Mouse (Mus musculus) heart, embryonic 10.5 days (tissue): ENCODE measurements around the gene Eogt. TPM values are rescaled to one million over a fixed set of nuclear protein-coding genes. Genes with fewer than 3 reads are reported as not detected.

Experiments used
- DNase-seq: peaks from one replicate; pipeline ENCODE4 v3.0.0-alpha.2; 2017; ENCODE audit warnings: low spot score
- H3K27ac ChIP-seq: fragments of 300-500 bp; sonication (generic); 2 replicates; pipeline ENCODE4 v1.5.1; 2016; ENCODE audit warnings: mild to moderate bottlenecking
- H3K27me3 ChIP-seq: fragments of 300-500 bp; sonication (generic); 2 replicates; pipeline ENCODE4 v1.6.1; 2016; ENCODE audit warnings: mild to moderate bottlenecking; ENCODE audit not compliant: poor library complexity, insufficient read depth, severe bottlenecking
- H3K36me3 ChIP-seq: fragments of 300-500 bp; sonication (generic); 2 replicates; pipeline ENCODE4 v1.6.1; 2016; ENCODE audit warnings: mild to moderate bottlenecking, moderate library complexity
- H3K4me1 ChIP-seq: fragments of 300-500 bp; sonication (generic); 2 replicates; pipeline ENCODE4 v1.6.1; 2016; ENCODE audit warnings: mild to moderate bottlenecking
- H3K4me3 ChIP-seq: fragments of 300-500 bp; sonication (generic); 2 replicates; pipeline ENCODE4 v1.5.1; 2016; ENCODE audit warnings: mild to moderate bottlenecking, moderate library complexity
- H3K9me3 ChIP-seq: fragments of 300-500 bp; sonication (generic); 2 replicates; pipeline ENCODE4 v1.6.1; 2016; ENCODE audit warnings: mild to moderate bottlenecking, moderate library complexity
- WGBS: fragments of 180-500 bp; shearing (Covaris S2); methylation state at CpG from one replicate; pipeline ENCODE4 v1.1.7; 2016; 5-methylcytosine and 5-hydroxymethylcytosine counted together
- polyA plus RNA-seq: library from polyadenylated mRNA; unstranded; fragments of >200 nt; fragmentation: Nextera tagmentation; extraction: Ambion mirVana; gene quantifications from 2 replicates; pipeline ENCODE4 v1.2.1, GENCODE M21; 2016

The Eogt gene
- 11.2 and 14.9 TPM in 2 replicates for polyA plus RNA-seq

GRCm38 (mm10) chr6:97148383-97149251, at the start of gene Eogt:
Gene Eogt, minus strand, starts transcription at chr6:97149182.
- Histone ChIP-seq H3K36me3 (peaks cover 8% of the 10 kb centered on the region; the same call in 1 of the 2 replicates), H3K9me3 (no peaks in the 10 kb centered on the region), H3K4me3 (peak within 1 kb of the TSS; percentile 81), H3K27me3 (no peaks in the 10 kb centered on the region), H3K4me1 (peaks cover 30% of the 10 kb centered on the region), H3K27ac (peak within 1 kb of the TSS; percentile 93)
- under 1% methylated on average over 55 of the region's 56 CpGs for WGBS
- DNase-seq, result peak; percentile 92

GRCm38 (mm10) chr6:97179367-97179828, 30.4 kb upstream of the Eogt start:
- no peaks in the 10 kb centered on the region for H3K9me3 ChIP-seq
- H3K4me1 ChIP-seq, result peaks cover 23% of the 10 kb centered on the region
- DNase-seq, result peak; percentile 76
- H3K27ac ChIP-seq, result peak overlapping the region; percentile 95
- no peaks in the 10 kb centered on the region for H3K27me3 ChIP-seq
- WGBS, result 7% methylated on average over 11 of the region's 11 CpGs
- peaks cover 34% of the 10 kb centered on the region for H3K36me3 ChIP-seq
- peak overlapping the region; percentile 93 for H3K4me3 ChIP-seq

DNA sequence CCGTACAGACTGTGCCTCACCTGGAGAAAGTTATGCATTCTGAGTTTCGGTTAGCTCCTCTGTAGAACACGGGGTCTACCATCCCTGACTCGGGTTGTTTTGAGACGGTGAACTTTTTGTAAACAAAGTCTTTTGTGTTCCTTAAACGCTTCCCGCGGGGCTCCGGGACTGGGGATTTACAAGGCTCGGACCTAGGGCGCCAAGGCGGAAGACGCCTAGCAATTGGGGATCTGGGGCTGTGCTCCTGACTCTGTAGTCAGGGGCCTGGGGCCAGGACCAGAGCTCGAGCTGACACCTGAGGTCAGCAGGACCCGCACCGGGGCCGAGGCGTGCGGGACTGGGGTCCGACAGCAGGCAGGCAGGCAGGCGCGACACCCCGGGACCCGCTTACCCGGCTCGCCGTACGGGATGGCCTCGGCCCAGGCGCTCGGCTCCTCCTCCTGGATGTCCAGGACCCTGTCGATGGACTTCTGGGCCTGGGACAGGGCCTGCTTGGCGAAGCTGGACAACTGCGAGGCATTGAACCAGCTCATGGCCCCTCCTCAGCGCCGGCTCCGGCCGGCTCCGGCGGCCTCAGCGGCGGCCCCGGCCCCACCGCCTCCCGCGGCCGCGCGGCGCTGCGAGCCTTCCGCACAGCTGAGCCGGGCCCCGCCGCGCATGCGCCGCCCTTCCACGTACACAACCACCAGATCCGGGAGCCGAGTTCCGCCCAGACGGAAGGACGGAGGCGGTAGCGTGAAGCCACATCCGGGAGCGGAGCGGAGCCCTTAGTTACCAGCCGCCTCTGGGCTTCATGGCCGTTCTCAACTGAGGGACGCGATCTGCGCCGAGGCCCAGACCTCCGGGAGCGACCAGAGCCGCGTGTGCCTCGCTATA, 29.7 kb upstream of the Eogt start, which contains the start of gene Tmf1:
Gene Tmf1 (minus strand): TSS at position 632 of the 876 bp plus-strand sequence.
- Histone ChIP-seq H3K36me3 (peaks cover 31% of the 10 kb centered on the region), H3K27ac (peak within 1 kb of the TSS; percentile 95), H3K4me1 (peaks cover 23% of the 10 kb centered on the region), H3K4me3 (peak within 1 kb of the TSS; percentile 93), H3K9me3 (no peaks in the 10 kb centered on the region), H3K27me3 (no peaks in the 10 kb centered on the region)
- 1% methylated on average over 80 of the region's 80 CpGs for WGBS
- DNase-seq, result peak; percentile 97

- Histone ChIP-seq H3K36me3 (peaks cover 41% of the 10 kb centered on the region), H3K4me1 (peaks cover 20% of the 10 kb centered on the region), H3K27ac (no peak overlapping the region), H3K4me3 (no peak overlapping the region), H3K27me3 (no peaks in the 10 kb centered on the region), H3K9me3 (no peaks in the 10 kb centered on the region)
- no peak for DNase-seq
- whole genome bisulfite sequencing, result 81% methylated on average over 11 of the region's 11 CpGs
Observed at GRCm38 (mm10) chr6:97175716-97176115, 26.7 kb upstream of the Eogt start.

DNA sequence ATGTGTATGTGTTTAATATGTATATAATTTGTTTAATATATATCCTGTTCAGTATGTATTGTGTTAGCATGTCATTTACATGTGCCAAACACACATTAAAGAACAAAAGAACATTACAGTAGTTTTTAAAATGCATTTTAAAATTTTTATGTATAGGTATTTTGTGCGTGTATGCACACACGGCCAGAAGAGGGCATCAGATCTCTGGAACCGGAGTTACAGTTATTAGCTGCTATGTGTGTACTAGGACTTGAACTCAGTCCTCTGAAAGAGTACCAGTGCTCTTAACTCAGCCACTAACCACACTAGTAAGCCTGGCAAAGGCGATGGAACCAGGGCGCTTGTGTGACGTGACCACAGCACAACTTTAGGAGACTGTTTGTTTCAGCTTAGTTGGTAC, 1.2 kb upstream of the Eogt start:
- no peak for DNase-seq

DNA sequence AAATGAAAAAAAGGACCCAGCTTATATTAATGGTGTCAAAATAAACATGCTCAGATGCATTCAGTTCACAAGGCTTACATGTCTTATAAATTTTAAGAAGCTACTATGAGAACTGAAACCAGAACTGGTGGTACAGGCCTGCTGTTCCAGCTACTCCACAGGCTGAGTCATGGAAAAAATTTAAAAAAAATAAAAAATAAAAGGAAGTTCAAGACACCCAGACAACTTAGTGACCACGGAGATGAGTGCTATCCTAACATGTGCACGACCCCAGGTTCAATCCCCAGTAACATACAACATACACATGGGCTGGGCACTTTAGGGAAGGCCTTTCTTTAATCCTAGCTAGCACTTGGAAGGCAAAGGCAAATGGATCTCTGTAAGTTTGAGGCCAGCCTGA, 739 bp upstream of the Eogt start:
- Histone ChIP-seq H3K4me1 (peaks cover 26% of the 10 kb centered on the region), H3K27me3 (no peaks in the 10 kb centered on the region), H3K9me3 (no peaks in the 10 kb centered on the region), H3K27ac (no peak overlapping the region), H3K36me3 (peaks cover 11% of the 10 kb centered on the region; the same call in 1 of the 2 replicates), H3K4me3 (no peak overlapping the region)
- no peak for DNase-seq
- WGBS, result 75% methylated on average over 2 of the region's 2 CpGs

More for the DNA sequence above, 1.2 kb upstream of the Eogt start:
- Histone ChIP-seq H3K27me3 (no peaks in the 10 kb centered on the region), H3K4me3 (no peak overlapping the region), H3K9me3 (no peaks in the 10 kb centered on the region), H3K27ac (no peak overlapping the region), H3K36me3 (peaks cover 11% of the 10 kb centered on the region; the same call in 1 of the 2 replicates), H3K4me1 (peaks cover 25% of the 10 kb centered on the region)
- 77% methylated on average over 6 of the region's 6 CpGs for WGBS

DNA sequence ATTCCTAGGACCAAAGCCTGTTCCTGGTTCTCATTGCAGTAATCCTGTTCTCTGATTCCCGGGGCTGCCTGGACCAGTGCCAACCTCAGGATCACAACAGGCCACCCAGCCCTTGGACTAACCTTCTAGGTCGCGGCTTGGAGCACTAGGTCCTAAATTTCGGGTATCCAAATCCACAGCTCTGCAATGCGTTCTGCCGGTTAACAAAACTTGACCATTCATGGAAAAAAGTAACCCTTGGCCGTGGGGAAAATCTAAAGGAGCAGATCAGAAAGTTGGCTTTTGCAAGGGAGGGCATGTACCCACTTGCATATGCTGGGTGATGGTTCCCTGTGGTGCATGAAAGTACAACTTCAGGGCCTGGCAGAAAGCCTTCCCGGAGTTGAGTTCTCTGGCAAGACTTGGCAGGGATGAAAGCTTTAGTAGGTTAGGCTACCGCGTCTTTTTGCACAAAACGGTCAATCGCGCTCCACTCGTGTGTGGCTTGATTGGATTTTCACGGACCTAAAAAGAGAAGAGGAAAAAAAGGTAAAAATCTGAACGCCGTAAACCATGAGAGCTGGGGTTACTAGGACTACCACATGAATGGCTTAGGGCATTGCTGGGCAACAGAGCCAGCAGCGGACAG, 1.1 kb downstream of the Eogt start:
- no peaks in the 10 kb centered on the region for H3K9me3 ChIP-seq
- DNase-seq, result peak; percentile 80
- no peaks in the 10 kb centered on the region for H3K27me3 ChIP-seq
- peak overlapping the region; percentile 93 for H3K27ac ChIP-seq
- peak overlapping the region; percentile 81 for H3K4me3 ChIP-seq
- 22% methylated on average over 18 of the region's 18 CpGs for WGBS
- peaks cover 30% of the 10 kb centered on the region for H3K4me1 ChIP-seq
- H3K36me3 ChIP-seq, result peaks cover 7% of the 10 kb centered on the region; the same call in 1 of the 2 replicates

GRCm38 (mm10) chr6:97145156-97145555, 3.8 kb downstream of the Eogt start:
- Histone ChIP-seq H3K9me3 (no peaks in the 10 kb centered on the region), H3K27me3 (no peaks in the 10 kb centered on the region), H3K27ac (no peak overlapping the region), H3K4me3 (no peak overlapping the region), H3K4me1 (peaks cover 30% of the 10 kb centered on the region), H3K36me3 (peaks cover 20% of the 10 kb centered on the region)
- no peak for DNase-seq
- 90% methylated on average over 7 of the region's 7 CpGs for WGBS

DNA sequence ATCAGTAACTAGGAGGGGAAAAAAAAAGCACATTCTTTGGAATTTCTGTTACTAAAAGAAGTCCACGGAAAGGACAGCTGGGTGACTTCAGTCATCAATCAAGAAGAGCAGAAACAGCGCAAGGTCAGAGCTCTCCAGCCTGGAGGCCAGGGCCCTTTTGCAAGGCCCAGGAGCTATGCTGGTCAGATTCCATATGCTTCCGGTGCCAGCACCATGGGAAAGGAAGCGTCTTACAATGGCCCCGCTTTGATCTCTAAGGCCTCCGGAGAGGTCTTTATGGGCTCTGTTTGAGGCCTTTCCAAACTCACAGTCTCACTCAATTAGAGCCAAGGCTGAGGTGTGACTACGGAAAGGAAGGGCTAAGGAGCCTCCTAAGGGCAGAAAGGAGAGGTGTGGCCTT, 4.6 kb downstream of the Eogt start:
- WGBS, result 29% methylated on average over 7 of the region's 7 CpGs
- Histone ChIP-seq H3K4me1 (peaks cover 30% of the 10 kb centered on the region), H3K9me3 (no peaks in the 10 kb centered on the region), H3K27ac (peak overlapping the region; percentile 45; the same call in 1 of the 2 replicates), H3K27me3 (no peaks in the 10 kb centered on the region), H3K36me3 (peaks cover 28% of the 10 kb centered on the region), H3K4me3 (no peak overlapping the region)
- no peak for DNase-seq

DNA sequence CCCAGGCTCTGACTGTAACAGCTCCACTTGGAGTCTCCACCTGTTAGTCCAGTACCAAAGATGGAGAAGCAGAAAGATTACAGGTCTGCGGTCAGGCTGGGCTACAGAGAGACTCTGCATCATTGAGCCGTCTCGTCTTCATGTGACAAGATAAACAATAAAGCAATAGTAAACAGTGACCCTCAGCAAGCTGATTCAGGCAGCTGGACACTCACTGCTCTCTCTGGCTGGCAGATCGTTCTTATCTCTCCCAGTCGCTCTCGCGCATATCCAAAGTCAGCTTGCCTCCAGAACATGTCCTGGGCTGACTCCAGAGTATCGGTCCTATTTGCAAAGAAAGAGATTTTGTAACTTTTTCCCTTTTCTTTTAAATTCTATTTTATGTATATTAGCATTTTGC, 6.4 kb downstream of the Eogt start:
- Histone ChIP-seq H3K27me3 (no peaks in the 10 kb centered on the region), H3K27ac (no peak overlapping the region), H3K4me3 (no peak overlapping the region), H3K4me1 (peaks cover 16% of the 10 kb centered on the region), H3K36me3 (peaks cover 34% of the 10 kb centered on the region), H3K9me3 (no peaks in the 10 kb centered on the region)
- no peak for DNase-seq
- 35% methylated on average over 8 of the region's 8 CpGs for WGBS

- peaks cover 34% of the 10 kb centered on the region for H3K36me3 ChIP-seq
- no peak for DNase-seq
- no peak overlapping the region for H3K4me3 ChIP-seq
- peaks cover 9% of the 10 kb centered on the region for H3K4me1 ChIP-seq
- WGBS, result 73% methylated on average over 7 of the region's 7 CpGs
- no peaks in the 10 kb centered on the region for H3K9me3 ChIP-seq
- no peaks in the 10 kb centered on the region for H3K27me3 ChIP-seq
- H3K27ac ChIP-seq, result no peak overlapping the region
Observed at GRCm38 (mm10) chr6:97141811-97142210, 7.2 kb downstream of the Eogt start.

GRCm38 (mm10) chr6:97132707-97133303, 16.2 kb downstream of the Eogt start:
- H3K4me3 ChIP-seq, result no peak overlapping the region
- WGBS, result 87% methylated on average over 5 of the region's 5 CpGs
- DNase-seq, result no peak
- H3K27me3 ChIP-seq, result no peaks in the 10 kb centered on the region
- H3K4me1 ChIP-seq, result no peaks in the 10 kb centered on the region
- no peaks in the 10 kb centered on the region for H3K9me3 ChIP-seq
- H3K36me3 ChIP-seq, result peaks cover 43% of the 10 kb centered on the region; the same call in 1 of the 2 replicates
- no peak overlapping the region for H3K27ac ChIP-seq
